Mouse (Mus musculus) lung, adult 2 months (tissue): ENCODE results near the gene Pdgfb.

Experiments
- CTCF ChIP-seq: fragments of 200-500 bp; IDR thresholded peaks from 2 replicates; pipeline ENCODE4 v1.5.1; 2011; ENCODE audit warnings: mild to moderate bottlenecking, low read length, control low read depth; ENCODE audit not compliant: insufficient read depth
- POLR2A ChIP-seq: fragments of 200-500 bp; IDR thresholded peaks from 2 replicates; pipeline ENCODE4 v1.6.1; 2011; ENCODE audit warnings: low read depth, mild to moderate bottlenecking, control low read depth, low read length, borderline replicate concordance; ENCODE audit errors: extremely low read depth

GRCm38 (mm10) chr15:80008461-80008860, 6.3 kb downstream of the Pdgfb start:
- TF ChIP-seq CTCF (no peak), POLR2A (no peak)
